Mouse (Mus musculus) heart, postnatal 0 days (tissue): ENCODE data around the gene Foxn3. TPM values are rescaled to one million over a fixed set of nuclear protein-coding genes. Genes with fewer than 3 reads are reported as not detected.

Source experiments
- ATAC-seq: fragments of 200-750 bp; cut with Nextera tagmentation; 2 replicates; pipeline ENCODE4 v1.8.0; 2017; ENCODE audit warnings: low read depth, moderate number of reproducible peaks, moderate library complexity; ENCODE audit not compliant: insufficient read depth
- DNase-seq: peaks from one replicate; pipeline ENCODE4 v3.0.0-alpha.2; 2016; ENCODE audit warnings: low spot score
- H3K27ac ChIP-seq: fragments of 300-500 bp; sonication (generic); 2 replicates; pipeline ENCODE4 v1.5.1; 2014; ENCODE audit warnings: low read depth, mild to moderate bottlenecking
- H3K27me3 ChIP-seq: fragments of 300-500 bp; sonication (generic); 2 replicates; pipeline ENCODE4 v1.6.1; 2014; ENCODE audit warnings: low read length, mixed read lengths; ENCODE audit not compliant: control insufficient read depth, insufficient read depth
- H3K36me3 ChIP-seq: fragments of 300-500 bp; sonication (generic); replicated peaks from 2 replicates; pipeline ENCODE4 v1.6.1; 2014; ENCODE audit warnings: low read length, mixed read lengths; ENCODE audit not compliant: control insufficient read depth, insufficient read depth
- H3K4me1 ChIP-seq: fragments of 300-500 bp; sonication (generic); 2 replicates; pipeline ENCODE4 v1.6.1; 2014; ENCODE audit warnings: antibody characterized with exemption; ENCODE audit not compliant: control insufficient read depth, insufficient read depth
- H3K4me2 ChIP-seq: fragments of 300-500 bp; sonication (generic); 2 replicates; pipeline ENCODE4 v1.6.1; 2014; ENCODE audit warnings: low read depth, mild to moderate bottlenecking, low read length, moderate library complexity
- H3K4me3 ChIP-seq: fragments of 300-500 bp; sonication (generic); 2 replicates; pipeline ENCODE4 v1.5.1; 2014; ENCODE audit warnings: low read depth, low read length
- H3K9ac ChIP-seq: fragments of 300-500 bp; sonication (generic); replicated peaks from 2 replicates; pipeline ENCODE4 v1.6.1; 2014; ENCODE audit warnings: low read depth, low read length, mixed read lengths
- H3K9me3 ChIP-seq: fragments of 300-500 bp; sonication (generic); replicated peaks from 2 replicates; pipeline ENCODE4 v1.6.1; 2016; ENCODE audit warnings: low read length; ENCODE audit not compliant: control insufficient read depth
- CTCF ChIP-seq: IDR thresholded peaks from 2 replicates; pipeline ENCODE4 v1.5.1; 2016; ENCODE audit warnings: antibody characterized with exemption, control low read depth, low read depth
- EP300 ChIP-seq: IDR thresholded peaks from 2 replicates; pipeline ENCODE4 v1.6.1; 2016; ENCODE audit warnings: antibody characterized with exemption, low read depth
- WGBS: fragments of 180-500 bp; shearing (Covaris S2); extraction: QIAGEN DNeasy Blood & Tissue Kit; methylation state at CpG from one replicate; pipeline ENCODE4 v1.1.7; 2014; 5-methylcytosine and 5-hydroxymethylcytosine counted together
- polyA plus RNA-seq: library from polyadenylated mRNA; unstranded; fragments of >200 nt; fragmentation: Nextera tagmentation; extraction: Ambion mirVana; gene quantifications from 2 replicates; pipeline ENCODE4 v1.2.1, GENCODE M21; 2015
- total RNA-seq: library from RNA; depleted of rRNA; stranded (reverse); fragments of >200 nt; gene quantifications from 2 replicates; pipeline ENCODE4 v1.2.3, GENCODE M21; 2014; ENCODE audit warnings: low replicate concordance

Foxn3 gene
- total and polyA plus RNA-seq, 2 experiments from 2014 or later = 31.4 to 55.3 TPM

DNA sequence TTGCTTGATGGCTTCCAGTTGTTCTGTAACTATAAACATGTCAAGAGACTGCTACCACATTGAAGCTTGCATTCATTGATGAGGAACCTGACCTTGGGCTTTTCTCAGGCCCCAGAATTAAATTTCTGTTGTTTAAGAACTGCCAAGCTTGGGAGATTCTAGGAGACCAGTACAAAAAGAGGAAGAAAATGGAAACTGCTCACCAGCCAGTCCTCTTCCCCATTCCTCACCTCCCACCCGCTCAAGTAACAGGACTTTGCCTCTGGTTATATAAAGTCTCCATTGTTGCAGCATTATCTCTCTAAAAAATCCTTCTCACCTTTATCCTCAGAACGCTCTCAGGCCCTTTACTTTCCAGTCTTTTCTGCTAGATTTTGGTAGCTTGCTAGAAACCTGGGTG is 265.6 kb downstream of the Foxn3 start:
- 82% methylated on average over 2 of the region's 2 CpGs for WGBS
- H3K4me1 ChIP-seq = peaks cover 32% of the 10 kb centered on the region
- TF ChIP-seq EP300 = no peak
- no peak for TF ChIP-seq CTCF
- DNase-seq (no peak), ATAC-seq (no peak)
- H3K27me3 ChIP-seq = no peaks in the 10 kb centered on the region
- H3K27ac ChIP-seq = no peak overlapping the region
- H3K9ac ChIP-seq = no peak overlapping the region
- no peaks in the 10 kb centered on the region for H3K9me3 ChIP-seq
- H3K4me2 ChIP-seq = no peak overlapping the region
- H3K36me3 ChIP-seq = no peaks in the 10 kb centered on the region
- no peak overlapping the region for H3K4me3 ChIP-seq

DNA sequence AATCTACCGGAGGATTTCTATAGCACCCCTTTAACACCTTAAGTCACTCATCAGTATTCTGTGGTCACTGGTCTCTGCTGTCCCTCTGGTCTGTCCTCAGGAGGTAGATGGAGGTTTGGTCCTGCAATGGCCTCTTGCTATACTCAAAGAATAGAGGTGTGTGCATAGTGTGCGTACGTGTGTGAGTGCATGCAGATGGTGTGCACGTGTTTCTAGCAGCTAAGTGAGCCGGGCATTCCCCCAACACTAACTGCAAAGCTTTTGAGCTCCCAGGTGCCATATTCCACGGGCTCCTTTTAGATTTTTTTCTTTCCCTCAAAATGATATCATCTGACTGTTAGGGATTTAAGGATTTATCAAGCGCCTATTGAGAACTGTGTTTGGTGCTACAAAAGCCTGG is 269.9 kb downstream of the Foxn3 start:
- Histone ChIP-seq H3K4me2 (no peak overlapping the region), H3K27ac (no peak overlapping the region), H3K4me3 (no peak overlapping the region), H3K9ac (no peak overlapping the region), H3K27me3 (no peaks in the 10 kb centered on the region), H3K4me1 (peaks cover 30% of the 10 kb centered on the region), H3K9me3 (no peaks in the 10 kb centered on the region), H3K36me3 (no peaks in the 10 kb centered on the region)
- ATAC-seq = no peak
- DNase-seq = no peak
- 65% methylated on average over 7 of the region's 7 CpGs for WGBS
- TF ChIP-seq EP300 (no peak), CTCF (no peak)

DNA sequence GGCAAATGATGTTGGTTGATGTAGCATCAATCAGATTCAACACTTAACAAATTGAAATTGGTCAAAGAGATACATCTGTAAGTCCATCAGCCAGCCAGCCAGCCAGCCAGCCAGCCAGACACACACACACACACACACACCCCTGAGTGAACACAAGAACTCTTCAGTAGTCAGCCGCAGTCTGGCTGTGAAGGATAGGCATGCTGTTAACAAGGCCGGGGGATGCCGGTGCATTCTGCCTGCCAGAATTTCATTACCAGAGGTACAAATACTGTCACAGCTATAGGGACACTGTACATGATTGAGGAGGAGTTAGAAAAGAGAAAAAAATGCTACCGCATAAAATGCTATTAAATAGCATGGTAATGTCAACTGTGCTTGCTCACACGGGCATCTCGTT is 271.2 kb downstream of the Foxn3 start:
- H3K4me2 ChIP-seq = no peak overlapping the region
- H3K4me1 ChIP-seq = peaks cover 26% of the 10 kb centered on the region
- no peak overlapping the region for H3K27ac ChIP-seq
- H3K27me3 ChIP-seq = no peaks in the 10 kb centered on the region
- no peak for DNase-seq
- TF ChIP-seq EP300 (no peak), CTCF (no peak)
- no peak overlapping the region for H3K9ac ChIP-seq
- 80% methylated on average over 6 of the region's 6 CpGs for WGBS
- H3K4me3 ChIP-seq = no peak overlapping the region
- H3K9me3 ChIP-seq = no peaks in the 10 kb centered on the region
- no peaks in the 10 kb centered on the region for H3K36me3 ChIP-seq
- no peak for ATAC-seq

DNA sequence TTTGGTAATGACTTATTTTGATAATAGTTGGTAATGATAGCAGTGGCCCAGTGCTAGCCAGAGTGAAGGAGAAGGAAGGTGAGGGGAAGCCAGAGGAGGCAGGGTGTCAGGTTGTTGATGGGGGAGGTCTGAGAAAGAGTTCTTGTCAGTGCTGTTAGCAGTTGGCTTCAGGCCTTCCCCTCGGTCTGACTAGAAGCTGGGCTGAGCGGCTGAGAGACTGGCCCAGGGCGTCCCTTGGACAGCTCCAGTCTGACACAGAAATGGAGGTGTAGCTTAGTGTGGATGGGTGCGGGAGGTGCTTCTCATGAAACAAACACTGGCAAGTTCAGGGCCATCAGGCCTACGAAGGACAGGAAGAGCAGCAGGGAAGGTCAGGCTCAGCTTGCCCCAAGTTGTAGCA is 276.3 kb downstream of the Foxn3 start:
- no peak for ATAC-seq
- no peak overlapping the region for H3K9ac ChIP-seq
- no peak overlapping the region for H3K4me2 ChIP-seq
- DNase-seq = no peak
- no peaks in the 10 kb centered on the region for H3K36me3 ChIP-seq
- peaks cover 9% of the 10 kb centered on the region; the same call in 1 of the 2 replicates for H3K4me1 ChIP-seq
- H3K27ac ChIP-seq = no peak overlapping the region
- no peak overlapping the region for H3K4me3 ChIP-seq
- H3K9me3 ChIP-seq = no peaks in the 10 kb centered on the region
- WGBS = 49% methylated on average over 5 of the region's 5 CpGs
- H3K27me3 ChIP-seq = no peaks in the 10 kb centered on the region
- TF ChIP-seq CTCF (no peak), EP300 (no peak)

DNA sequence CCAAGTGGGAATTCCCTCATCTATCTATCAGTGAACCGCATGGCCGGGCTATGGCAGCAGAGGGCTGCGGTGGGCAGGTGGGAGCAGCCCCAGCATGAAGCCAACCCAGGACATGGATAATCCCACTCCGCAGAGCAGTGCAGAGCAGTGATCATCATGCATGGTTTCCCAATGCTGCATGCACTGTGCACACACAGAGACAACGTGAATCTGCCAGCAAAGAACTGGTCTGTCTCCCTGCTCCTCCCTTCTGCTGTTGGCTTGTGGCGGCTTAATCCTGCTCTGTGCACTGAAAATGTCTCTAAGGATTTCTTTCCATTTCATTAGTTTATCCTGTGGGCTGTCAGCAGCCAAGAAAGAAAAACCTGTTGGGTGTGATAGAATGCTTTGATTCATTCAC is 276.7 kb downstream of the Foxn3 start:
- Histone ChIP-seq H3K27ac (no peak overlapping the region), H3K4me2 (no peak overlapping the region), H3K27me3 (no peaks in the 10 kb centered on the region), H3K4me1 (peaks cover 10% of the 10 kb centered on the region; the same call in 1 of the 2 replicates), H3K36me3 (no peaks in the 10 kb centered on the region), H3K9ac (no peak overlapping the region), H3K9me3 (no peaks in the 10 kb centered on the region), H3K4me3 (no peak overlapping the region)
- whole genome bisulfite sequencing = 84% methylated on average over 6 of the region's 6 CpGs
- TF ChIP-seq EP300 = no peak
- no peak for TF ChIP-seq CTCF
- DNase-seq (no peak), ATAC-seq (no peak)

DNA sequence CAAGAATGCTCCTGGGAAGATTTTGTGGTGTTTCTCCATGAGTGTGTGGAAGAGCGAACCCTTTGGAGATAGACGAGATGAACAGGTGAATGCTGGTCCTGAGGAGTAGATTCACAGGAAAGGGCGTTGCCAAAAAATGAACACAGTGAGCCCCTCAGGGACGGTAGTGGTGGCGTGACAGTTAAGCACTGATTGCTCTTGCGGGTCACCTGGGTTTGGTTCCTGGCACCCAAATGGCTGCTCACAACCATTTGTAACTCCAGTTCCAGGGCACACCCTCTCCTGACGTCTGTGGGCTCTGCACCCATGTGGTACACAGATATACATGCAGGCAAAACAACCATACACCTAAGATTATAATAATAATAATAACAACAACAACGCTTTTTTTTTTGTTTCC is 277.7 kb downstream of the Foxn3 start:
- H3K4me3 ChIP-seq = no peak overlapping the region
- DNase-seq (no peak), ATAC-seq (no peak)
- H3K4me1 ChIP-seq = peaks cover 20% of the 10 kb centered on the region
- no peaks in the 10 kb centered on the region for H3K9me3 ChIP-seq
- H3K27ac ChIP-seq = no peak overlapping the region
- no peaks in the 10 kb centered on the region for H3K36me3 ChIP-seq
- H3K27me3 ChIP-seq = no peaks in the 10 kb centered on the region
- H3K9ac ChIP-seq = no peak overlapping the region
- H3K4me2 ChIP-seq = no peak overlapping the region
- TF ChIP-seq CTCF (no peak), EP300 (no peak)
- WGBS = 85% methylated on average over 8 of the region's 8 CpGs
